Mouse (Mus musculus) hindbrain, embryonic 16.5 days (tissue): ENCODE data around the gene Grk6. TPM values are rescaled to one million over a fixed set of nuclear protein-coding genes. Genes with fewer than 3 reads are reported as not detected.
A peak's percentile ranks its signal among the peaks of the same experiment; 100 is the strongest.

Experiments
- ATAC-seq: fragments of 200-750 bp; cut with Nextera tagmentation; 2 replicates; pipeline ENCODE4 v1.8.0; 2017; ENCODE audit warnings: moderate TSS enrichment, moderate library complexity
- H3K27ac ChIP-seq: fragments of 300-500 bp; sonication (generic); 2 replicates; pipeline ENCODE4 v1.5.1; 2014; ENCODE audit warnings: low read depth, mild to moderate bottlenecking, control low read depth, low read length, moderate library complexity
- H3K27me3 ChIP-seq: fragments of 300-500 bp; sonication (generic); replicated peaks from 2 replicates; pipeline ENCODE4 v1.6.1; 2014; ENCODE audit warnings: low read length; ENCODE audit not compliant: control insufficient read depth, insufficient read depth
- H3K36me3 ChIP-seq: fragments of 300-500 bp; sonication (generic); 2 replicates; pipeline ENCODE4 v1.6.1; 2014; ENCODE audit warnings: mild to moderate bottlenecking, low read length, moderate library complexity, mixed read lengths; ENCODE audit not compliant: control insufficient read depth, insufficient read depth
- H3K4me1 ChIP-seq: fragments of 300-500 bp; sonication (generic); 2 replicates; pipeline ENCODE4 v1.6.1; 2014; ENCODE audit warnings: low read depth, low read length; ENCODE audit not compliant: control insufficient read depth, insufficient read depth
- H3K4me2 ChIP-seq: fragments of 300-500 bp; sonication (generic); 2 replicates; pipeline ENCODE4 v1.6.1; 2014; ENCODE audit warnings: mild to moderate bottlenecking, low read length, control low read depth, moderate library complexity
- H3K4me3 ChIP-seq: fragments of 300-500 bp; sonication (generic); 2 replicates; pipeline ENCODE4 v1.5.1; 2014; ENCODE audit warnings: mild to moderate bottlenecking, low read length, control low read depth, moderate library complexity
- H3K9ac ChIP-seq: fragments of 300-500 bp; sonication (generic); 2 replicates; pipeline ENCODE4 v1.6.1; 2014; ENCODE audit warnings: low read depth, mild to moderate bottlenecking, control low read depth, low read length, moderate library complexity
- H3K9me3 ChIP-seq: fragments of 300-500 bp; sonication (generic); 2 replicates; pipeline ENCODE4 v1.6.1; 2014; ENCODE audit warnings: mild to moderate bottlenecking, low read length, moderate library complexity; ENCODE audit not compliant: control insufficient read depth
- WGBS: fragments of 180-500 bp; shearing (Covaris S2); extraction: QIAGEN DNeasy Blood & Tissue Kit; methylation state at CpG from one replicate; pipeline ENCODE4 v1.1.7; 2014; 5-methylcytosine and 5-hydroxymethylcytosine counted together
- polyA plus RNA-seq: library from polyadenylated mRNA; unstranded; fragments of >200 nt; fragmentation: Nextera tagmentation; extraction: Ambion mirVana; gene quantifications from 2 replicates; pipeline ENCODE4 v1.2.1, GENCODE M21; 2015

Gene Grk6
- polyA plus RNA-seq, 1 experiment from 2014 or later: 15.8 TPM

- WGBS: 96% methylated on average over 10 of the region's 10 CpGs
- no peak overlapping the region for H3K4me2 ChIP-seq
- H3K9ac ChIP-seq: no peak overlapping the region
- H3K27me3 ChIP-seq: no peaks in the 10 kb centered on the region
- H3K4me1 ChIP-seq: peaks cover 11% of the 10 kb centered on the region
- no peak overlapping the region for H3K27ac ChIP-seq
- no peak for ATAC-seq
- H3K36me3 ChIP-seq: peaks cover 29% of the 10 kb centered on the region
- no peaks in the 10 kb centered on the region for H3K9me3 ChIP-seq
- H3K4me3 ChIP-seq: no peak overlapping the region
These were observed 6.4 kb downstream of the Grk6 start for GRCm38 (mm10) chr13:55451296-55451695.

- Histone ChIP-seq H3K36me3 (peaks cover 31% of the 10 kb centered on the region), H3K4me2 (no peak overlapping the region), H3K9ac (no peak overlapping the region), H3K4me1 (peaks cover 4% of the 10 kb centered on the region), H3K4me3 (no peak overlapping the region), H3K27ac (no peak overlapping the region), H3K9me3 (no peaks in the 10 kb centered on the region), H3K27me3 (no peaks in the 10 kb centered on the region)
- no peak for ATAC-seq
- WGBS: 92% methylated on average over 16 of the region's 16 CpGs
These were observed 7.1 kb downstream of the Grk6 start for GRCm38 (mm10) chr13:55451785-55452549.

GRCm38 (mm10) chr13:55462965-55463364 is 18.1 kb downstream of the Grk6 start:
- Histone ChIP-seq H3K4me3 (no peak overlapping the region), H3K27ac (no peak overlapping the region; the same call in 1 of the 2 replicates)

GRCm38 (mm10) chr13:55463399-55464026 is 18.6 kb downstream of the Grk6 start:
- 4% methylated on average over 14 of the region's 14 CpGs for WGBS
- H3K4me2 ChIP-seq: peak overlapping the region; percentile 94
- H3K9me3 ChIP-seq: no peaks in the 10 kb centered on the region
- peaks cover 46% of the 10 kb centered on the region for H3K4me1 ChIP-seq
- peak overlapping the region; percentile 66 for H3K4me3 ChIP-seq
- 0 out of 2 replicates have a peak, but pooled peaks have one; percentile 0 for ATAC-seq
- H3K27me3 ChIP-seq: no peaks in the 10 kb centered on the region
- H3K9ac ChIP-seq: peak overlapping the region; percentile 78
- H3K36me3 ChIP-seq: peaks cover 2% of the 10 kb centered on the region
- H3K27ac ChIP-seq: peak overlapping the region; percentile 92

More at GRCm38 (mm10) chr13:55462965-55463364, 18.1 kb downstream of the Grk6 start:
- H3K4me2 ChIP-seq: peak overlapping the region; percentile 94; the same call in 1 of the 2 replicates
- peaks cover 2% of the 10 kb centered on the region for H3K36me3 ChIP-seq
- H3K9me3 ChIP-seq: no peaks in the 10 kb centered on the region
- H3K4me1 ChIP-seq: peaks cover 44% of the 10 kb centered on the region
- no peaks in the 10 kb centered on the region for H3K27me3 ChIP-seq
- H3K9ac ChIP-seq: no peak overlapping the region
- 53% methylated on average over 2 of the region's 2 CpGs for WGBS
- ATAC-seq: no peak

- ATAC-seq: peak; percentile 76
- H3K4me2 ChIP-seq: peak within 1 kb of the TSS; percentile 94
- peaks cover 54% of the 10 kb centered on the region for H3K4me1 ChIP-seq
- peak within 1 kb of the TSS; percentile 78 for H3K9ac ChIP-seq
- under 1% methylated on average over 62 of the region's 84 CpGs for WGBS
- peaks cover 2% of the 10 kb centered on the region for H3K36me3 ChIP-seq
- H3K27ac ChIP-seq: peak within 1 kb of the TSS; percentile 92
- no peaks in the 10 kb centered on the region for H3K27me3 ChIP-seq
- H3K4me3 ChIP-seq: peak within 1 kb of the TSS; percentile 66
- H3K9me3 ChIP-seq: no peaks in the 10 kb centered on the region
These were observed 19.4 kb downstream of the Grk6 start, which contains the start of gene Prr7 for GRCm38 (mm10) chr13:55464027-55464884. Prr7 (plus strand) TSS chr13:55464267.

- Histone ChIP-seq H3K36me3 (no peaks in the 10 kb centered on the region), H3K4me1 (peaks cover 62% of the 10 kb centered on the region), H3K4me3 (peak overlapping the region; percentile 66), H3K4me2 (peak overlapping the region; percentile 94), H3K27ac (peak overlapping the region; percentile 92), H3K27me3 (no peaks in the 10 kb centered on the region), H3K9me3 (no peaks in the 10 kb centered on the region), H3K9ac (peak overlapping the region; percentile 78)
- peak; percentile 32 for ATAC-seq
- WGBS: 0% methylated on average over 3 of the region's 3 CpGs
These were observed 20.3 kb downstream of the Grk6 start for GRCm38 (mm10) chr13:55465184-55465583.

- ATAC-seq: no peak
- Histone ChIP-seq H3K4me1 (peaks cover 70% of the 10 kb centered on the region), H3K27ac (peak overlapping the region; percentile 9; the same call in 1 of the 2 replicates), H3K36me3 (no peaks in the 10 kb centered on the region), H3K9me3 (no peaks in the 10 kb centered on the region), H3K9ac (peak overlapping the region; percentile 78), H3K4me3 (peak overlapping the region; percentile 66), H3K4me2 (peak overlapping the region; percentile 94), H3K27me3 (no peaks in the 10 kb centered on the region)
- 51% methylated on average over 5 of the region's 5 CpGs for WGBS
These were observed 21.1 kb downstream of the Grk6 start for GRCm38 (mm10) chr13:55465830-55466440.

GRCm38 (mm10) chr13:55468851-55469560 is 24.1 kb downstream of the Grk6 start:
- H3K36me3 ChIP-seq: 0 out of 2 replicates have a peak, but pooled peaks cover 4% of the 10 kb centered on the region
- peaks cover 87% of the 10 kb centered on the region for H3K4me1 ChIP-seq
- no peaks in the 10 kb centered on the region for H3K27me3 ChIP-seq
- 0 out of 2 replicates have a peak overlapping the region, but pooled peaks have one; percentile 5 for H3K27ac ChIP-seq
- 33% methylated on average over 13 of the region's 13 CpGs for WGBS
- H3K4me2 ChIP-seq: no peak overlapping the region
- H3K9ac ChIP-seq: no peak overlapping the region
- H3K4me3 ChIP-seq: no peak overlapping the region
- H3K9me3 ChIP-seq: no peaks in the 10 kb centered on the region
- no peak for ATAC-seq
